ENCODE assay signal across 20 mouse cellular contexts in the genomic region with DNA sequence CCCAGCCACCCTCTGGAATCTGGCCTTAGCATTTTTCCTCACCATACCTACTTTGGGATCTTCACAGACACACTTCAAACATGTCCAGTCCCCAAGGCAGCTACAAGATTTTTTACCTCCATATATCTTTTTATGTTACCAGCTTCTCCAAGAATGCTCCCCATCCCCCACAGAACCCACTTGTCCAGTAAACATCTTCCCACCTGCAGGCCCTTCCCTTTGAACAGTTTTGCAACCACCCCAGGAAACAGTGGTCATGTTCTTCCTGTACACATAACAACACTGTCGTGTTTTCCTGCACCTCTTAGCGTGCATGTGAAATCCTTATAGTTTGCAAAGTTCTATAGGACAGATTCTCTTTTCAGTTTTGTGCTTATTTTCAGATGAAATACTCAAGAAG. TPM values are rescaled to one million over a fixed set of nuclear protein-coding genes. Genes with fewer than 3 reads are reported as not detected.
DNase-seq lines count a peak whose midpoint lies in the region; ATAC-seq lines count a peak whose summit lies in the region.
"Had no signal": no experiment of that assay in that cellular context is flagged by ENCODE, and none has a peak within 500 bp of the region (broad histone marks: within the 10 kb centered on the region; RNA-seq: fewer than 3 reads in every experiment).

No protein-coding gene starts in this region.

- DNase-seq in 416B (ENCODE audit: low read depth): peak; percentile 19
- peak; percentile 12 for DNase-seq in naive thymus-derived CD4-positive, alpha-beta T cell, adult 2 months (ENCODE audit: low read depth)
- peak; percentile 55 for DNase-seq in thymus, postnatal 14 days
- DNase-seq in spleen, adult 18-20 months: no peak
- DNase-seq in cerebellum, postnatal 14 days: no peak
- DNase-seq in gastrocnemius, postnatal 25 days: no peak
- DNase-seq: adrenal gland, adult 2 months; adrenal gland, postnatal 36 days; cerebellum, adult 8-10 months; embryo, embryonic 11 days; gastrocnemius, postnatal 14 days; heart, adult 18-20 months; heart, postnatal 4 days; kidney, adult 18-20 months; kidney, postnatal 25 days; lung, adult 2 months; lung, postnatal 10 days had no signal

- peak; percentile 30 for ATAC-seq in granulocyte monocyte progenitor cell, adult 5-6 weeks (replicated peaks; ENCODE audit: poor library complexity, severe bottlenecking)
- ATAC-seq: activated CD4-positive, CD25-positive, alpha-beta regulatory T cell, adult 4 months; forebrain, embryonic 16.5 days had no signal

RNA-seq across cellular contexts. Expression of a gene that starts 53.9 kb away (rescaled TPM):
- 5.1 TPM in 2 replicates for total RNA-seq in granulocyte monocyte progenitor cell, adult 5-6 weeks (2014; fragmentation: Nextera tagmentation)
- 8.5 and 10.1 TPM in 2 replicates for total RNA-seq in granulocyte monocyte progenitor cell, adult 5-6 weeks (2017)
- total RNA-seq in gastrocnemius, postnatal 25 days (2021): 10 to 100 TPM; 35.4 to 37.6 TPM

Comparison
In these comparisons a context has a peak if more than half of its experiments do, and no peak if none do; other contexts are left out.
1. DNase-seq: peak in 416B (single experiment), naive thymus-derived CD4-positive, alpha-beta T cell, adult 2 months (single experiment) and thymus, postnatal 14 days (single experiment); none in spleen, adult 18-20 months (0 of 2), cerebellum, postnatal 14 days (0 of 2) and gastrocnemius, postnatal 25 days (single experiment).